Mouse (Mus musculus): ENCODE results near the gene Myf6.

Gene Myf6

DNA sequence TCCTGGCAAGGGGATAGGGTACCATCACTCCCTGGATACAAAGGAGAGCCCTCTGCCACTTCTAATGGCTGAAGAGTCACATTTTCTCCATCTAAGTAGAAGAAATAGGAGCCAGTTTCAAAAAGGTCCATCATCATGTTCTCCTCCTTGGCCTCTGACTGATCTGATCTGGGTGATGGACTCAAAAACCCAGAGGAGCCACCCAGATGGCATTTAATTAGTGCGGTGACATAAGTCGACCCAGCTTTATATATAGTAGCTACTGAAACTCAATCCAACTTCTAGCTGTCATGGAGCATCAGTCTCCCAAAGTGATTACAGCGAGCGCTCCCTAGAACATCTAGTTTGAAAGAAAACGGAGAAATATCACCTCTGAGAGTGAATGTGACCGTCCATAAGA, at the start of gene Myf6:
Myf6 (minus strand) TSS at position 170 of the 400 bp plus-strand sequence.
- DNase-seq (ENCODE audit: low spot score in 2 of 2) = no peak

DNA sequence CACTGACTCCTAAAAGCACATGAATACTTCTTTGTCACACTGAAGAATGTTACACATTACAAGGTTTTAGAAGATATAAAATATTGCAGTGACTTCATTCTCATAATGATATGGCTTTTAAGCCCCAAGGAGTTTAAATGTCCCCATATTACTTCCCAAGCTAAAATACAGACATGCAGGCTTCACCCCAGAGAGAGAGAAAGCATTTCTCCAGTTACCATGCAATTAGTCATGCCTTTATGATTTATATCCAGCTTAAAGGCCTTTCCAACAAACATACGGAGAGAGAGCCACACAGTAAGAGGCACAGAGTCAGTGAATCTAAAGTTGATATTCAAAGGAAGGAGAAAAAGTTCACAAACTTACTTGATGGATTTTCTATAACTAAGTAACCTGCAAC, 48.5 kb upstream of the Myf6 start:
- DNase-seq (ENCODE audit: low spot score in 2 of 2) = no peak

DNA sequence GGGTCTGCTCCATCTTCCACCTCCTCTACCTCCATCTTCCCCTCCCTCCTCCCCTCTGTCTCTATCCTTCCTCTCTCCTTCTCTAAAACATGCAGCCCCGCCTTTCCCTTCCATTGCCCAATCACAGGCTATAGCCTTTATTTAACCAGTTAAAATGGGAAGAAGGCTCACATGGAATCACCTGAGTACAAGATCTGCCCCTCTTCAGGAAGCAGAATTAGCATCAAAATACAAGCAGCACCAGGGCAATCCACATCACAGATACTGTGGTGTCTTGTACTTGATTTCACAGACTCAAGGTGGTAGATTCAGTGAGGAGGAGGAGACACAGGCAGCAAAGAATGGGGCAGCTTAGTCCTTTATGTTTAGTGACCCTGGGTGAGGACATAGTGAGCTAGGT, 34.2 kb upstream of the Myf6 start:
- DNase-seq (ENCODE audit: low spot score in 2 of 2) = no peak

DNA sequence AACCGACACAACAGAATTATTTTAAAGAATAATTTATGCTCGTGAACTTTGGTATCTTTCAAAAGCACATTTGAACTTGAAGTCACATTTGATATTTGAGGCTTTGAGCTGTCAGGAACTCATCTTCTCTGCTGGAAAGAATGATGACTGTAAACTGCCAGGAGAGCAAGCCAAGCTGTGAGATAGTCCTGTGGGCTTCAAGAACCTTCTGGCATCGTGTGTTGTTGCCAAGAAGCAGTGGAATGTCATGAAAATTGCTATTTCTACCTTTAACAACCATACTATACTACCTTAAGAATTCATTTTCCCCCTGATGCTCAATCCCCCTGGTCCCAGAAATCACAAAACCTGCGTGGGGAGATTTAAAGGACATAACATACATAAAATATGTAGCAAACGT, 24.7 kb upstream of the Myf6 start:
- DNase-seq (ENCODE audit: low spot score in 2 of 2) = no peak

DNA sequence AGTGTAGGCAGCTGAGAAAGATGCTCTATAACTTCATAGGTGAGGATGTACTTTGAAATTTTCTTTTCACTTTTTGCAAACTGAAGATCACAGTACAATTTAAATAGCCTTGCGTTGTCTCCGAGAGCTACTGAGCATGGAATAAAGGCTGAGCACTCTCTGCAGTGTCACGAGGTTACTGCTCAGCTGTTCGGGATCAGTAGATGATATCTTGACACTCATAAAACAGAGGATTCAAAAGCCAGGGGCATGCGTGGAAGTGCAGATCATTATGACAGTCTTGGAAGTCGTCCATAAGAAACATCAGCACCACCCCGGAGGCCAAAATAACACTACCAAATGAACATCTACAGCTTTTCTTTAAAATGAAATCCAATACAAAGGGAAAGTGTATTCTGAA, 22.1 kb upstream of the Myf6 start:
- DNase-seq (ENCODE audit: low spot score in 2 of 2) = no peak

DNA sequence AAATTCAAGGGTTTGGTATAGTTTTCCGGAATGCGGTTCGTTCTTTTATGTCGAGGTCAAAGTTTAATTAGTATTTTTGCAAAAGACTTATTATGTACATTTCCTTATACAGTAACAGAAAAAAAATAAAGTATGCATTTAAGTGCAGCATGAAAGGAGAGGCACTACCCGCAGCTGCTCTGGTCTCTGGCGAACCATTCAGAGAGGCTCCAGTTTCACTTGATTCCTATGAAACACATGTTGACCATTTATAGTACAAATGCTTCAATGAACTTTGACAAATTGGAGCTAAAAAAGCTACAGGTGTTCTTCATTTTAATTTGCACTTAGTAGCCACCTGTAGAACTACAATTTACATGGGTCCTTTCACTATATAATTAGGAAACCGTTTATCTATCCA, 20.2 kb upstream of the Myf6 start:
- no peak for DNase-seq (ENCODE audit: low spot score in 2 of 2)

DNA sequence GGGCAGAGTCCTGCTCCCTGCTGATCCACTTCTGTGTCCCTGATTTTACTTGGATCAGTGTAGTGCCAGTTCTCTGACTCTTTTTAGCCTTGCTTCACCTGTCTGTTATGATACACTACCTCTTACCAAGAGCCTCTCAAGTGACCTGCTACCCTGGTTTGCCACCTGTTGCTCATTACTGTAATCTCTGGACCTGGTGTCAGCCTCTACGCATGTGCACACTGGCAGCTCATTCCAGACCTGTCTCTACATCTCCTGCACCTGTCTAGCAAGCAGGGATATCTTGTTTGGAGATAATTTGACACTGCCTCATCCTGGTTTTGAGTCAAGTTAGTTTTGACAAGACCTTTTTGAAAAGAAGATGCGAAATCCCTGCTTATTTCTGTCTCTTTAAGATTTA, 11.9 kb upstream of the Myf6 start:
- DNase-seq (ENCODE audit: low spot score in 2 of 2) = no peak

DNA sequence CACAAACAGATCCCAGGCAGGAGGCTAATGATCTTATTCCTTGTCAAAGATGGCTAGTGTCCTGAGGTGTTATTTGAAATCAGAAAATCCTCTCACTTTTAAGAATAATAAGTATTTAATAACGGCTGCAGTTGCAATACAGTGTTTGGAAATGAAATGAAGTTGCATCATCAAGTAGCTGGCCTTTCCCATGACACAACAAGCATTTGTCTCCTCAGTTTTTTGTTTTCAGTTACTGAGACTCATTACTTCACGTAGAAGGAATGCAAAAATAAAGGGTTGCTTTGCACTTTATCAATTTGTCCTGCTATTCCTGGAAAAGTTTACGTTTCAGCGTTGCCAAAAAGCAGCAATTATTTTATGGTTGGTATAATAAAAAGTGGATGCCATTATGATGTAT, 8.9 kb upstream of the Myf6 start:
- no peak for DNase-seq (ENCODE audit: low spot score in 2 of 2)

DNA sequence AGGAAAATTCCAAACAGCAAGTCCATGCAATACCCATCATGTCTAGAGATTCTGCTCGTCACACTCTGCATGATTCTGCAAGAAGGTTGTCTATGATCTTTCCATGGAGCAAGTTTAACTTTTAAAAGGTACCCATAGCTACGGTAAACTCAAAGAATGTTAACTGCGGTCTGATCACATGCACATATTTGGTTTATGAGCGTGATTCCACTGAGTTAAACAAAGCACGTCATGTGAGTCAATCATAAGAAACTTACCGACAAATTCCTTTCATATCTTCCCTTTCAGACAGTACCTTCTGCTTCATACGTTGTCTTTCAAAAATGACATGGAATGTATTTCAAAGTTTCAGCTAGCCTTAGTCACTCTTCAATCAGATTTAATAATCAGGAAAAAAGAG, 7.7 kb upstream of the Myf6 start:
- no peak for DNase-seq (ENCODE audit: low spot score in 2 of 2)

DNA sequence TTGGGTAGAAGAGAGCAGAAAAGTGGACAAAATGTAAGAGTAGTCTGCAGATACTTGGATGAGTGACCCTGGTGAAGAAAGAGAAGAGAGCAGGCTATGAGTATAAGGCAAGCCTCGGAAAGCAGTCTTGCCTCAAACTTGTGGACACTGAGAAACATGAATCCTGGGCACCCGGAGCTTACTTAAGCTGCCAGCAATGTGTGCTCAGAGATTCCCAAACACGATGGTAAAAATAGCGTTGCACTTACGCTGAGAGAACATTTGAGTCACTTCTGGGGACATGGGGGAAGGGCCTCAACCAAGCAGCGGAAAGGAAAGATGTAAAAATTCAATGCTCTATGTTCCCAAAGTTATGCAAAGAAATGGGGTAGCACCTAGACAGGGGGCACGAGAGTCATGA, 5.1 kb upstream of the Myf6 start:
- no peak for DNase-seq (ENCODE audit: low spot score in 2 of 2)

DNA sequence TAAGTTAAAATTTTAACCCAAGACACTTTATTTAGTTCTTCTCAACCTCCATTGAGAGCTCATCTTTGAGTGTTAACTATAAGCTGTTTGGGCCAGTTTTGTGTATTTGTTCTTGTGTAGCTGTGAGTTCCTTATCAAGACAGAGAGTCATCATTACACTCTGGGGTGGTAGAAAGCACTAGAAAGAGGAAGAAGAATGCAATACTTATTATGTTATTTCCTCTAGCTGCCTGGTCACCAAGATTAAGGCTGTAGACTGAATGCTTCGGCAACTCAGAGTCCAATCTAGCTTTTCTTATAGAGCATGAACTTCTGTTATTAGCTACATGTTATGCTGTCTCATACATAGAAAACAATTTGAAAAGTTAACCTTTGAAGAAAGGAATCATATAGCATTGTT, 1.9 kb upstream of the Myf6 start:
- DNase-seq (ENCODE audit: low spot score in 2 of 2) = no peak

DNA sequence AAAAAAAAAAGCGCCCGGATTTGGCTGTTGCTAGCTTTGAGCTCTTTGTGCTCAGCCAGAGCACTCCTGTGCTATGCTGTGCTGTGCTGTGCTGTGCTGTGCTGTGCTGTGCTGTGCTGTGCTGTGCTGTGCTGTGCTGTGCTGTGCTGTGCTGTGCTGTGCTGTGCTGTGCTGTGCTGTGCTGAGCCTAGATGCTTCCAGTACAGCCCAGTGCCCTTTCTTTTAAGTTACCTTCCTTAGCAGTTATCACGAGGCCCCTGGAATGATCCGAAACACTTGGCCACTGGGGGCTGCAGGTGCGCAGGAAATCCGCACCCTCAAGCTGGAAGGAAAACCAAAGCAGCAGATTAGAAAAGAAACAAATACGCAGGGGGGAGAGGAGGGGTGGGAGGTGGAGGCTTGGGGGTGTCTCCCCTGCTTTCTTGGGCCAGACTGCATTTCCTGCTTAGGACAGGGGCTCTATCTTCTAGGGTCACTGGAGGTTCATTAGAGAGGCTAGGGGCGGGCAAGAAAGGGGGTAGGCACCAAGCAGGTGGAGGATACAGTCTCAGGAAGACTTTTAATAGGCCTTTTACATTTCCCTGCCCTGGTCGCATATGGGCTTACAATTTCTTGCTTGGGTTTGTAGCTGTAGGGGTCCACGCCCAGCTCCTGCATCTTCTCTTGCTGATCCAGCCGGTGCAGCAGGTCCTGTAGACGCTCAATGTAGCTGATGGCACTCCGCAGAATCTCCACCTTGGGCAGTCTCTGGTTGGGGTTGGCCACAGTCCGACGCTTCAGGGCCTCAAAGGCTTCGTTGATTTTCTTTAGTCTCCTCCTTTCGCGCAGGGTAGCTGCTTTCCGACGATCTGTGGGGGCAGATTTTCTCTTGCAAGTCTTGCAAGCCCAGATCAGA, 710 bp downstream of the Myf6 start:
- DNase-seq (ENCODE audit: low spot score in 2 of 2) = no peak

DNA sequence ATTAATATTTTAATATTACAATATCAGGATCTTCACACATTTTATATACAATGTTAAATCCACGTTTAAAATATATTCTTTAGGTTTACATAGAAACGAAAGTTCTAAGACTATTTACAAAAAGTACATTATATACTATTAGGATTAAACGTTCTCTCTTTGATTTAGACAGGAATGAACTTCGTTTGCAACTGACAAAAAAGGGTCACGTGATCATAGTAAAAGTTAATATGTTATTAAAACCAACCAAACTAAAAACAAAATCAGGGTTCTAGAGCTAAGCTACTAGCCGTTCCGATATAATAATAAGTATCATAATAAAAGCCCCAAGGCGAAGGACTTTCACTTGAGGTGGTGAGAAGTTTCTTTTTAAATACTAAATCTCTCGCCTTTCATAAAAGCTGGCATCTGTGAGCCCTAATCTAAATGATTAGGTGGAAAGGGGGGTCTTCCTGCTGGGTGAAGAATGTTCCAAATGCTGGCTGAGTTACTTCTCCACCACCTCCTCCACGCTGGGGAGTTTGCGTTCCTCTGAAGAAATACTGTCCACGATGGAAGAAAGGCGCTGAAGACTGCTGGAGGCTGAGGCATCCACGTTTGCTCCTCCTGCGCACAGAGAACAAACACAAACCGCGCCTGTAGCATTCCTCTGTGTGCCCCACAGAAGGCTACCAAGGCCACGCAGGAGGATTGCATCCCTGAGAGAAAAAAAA, 1.5 kb downstream of the Myf6 start:
- no peak for DNase-seq (ENCODE audit: low spot score in 2 of 2)

DNA sequence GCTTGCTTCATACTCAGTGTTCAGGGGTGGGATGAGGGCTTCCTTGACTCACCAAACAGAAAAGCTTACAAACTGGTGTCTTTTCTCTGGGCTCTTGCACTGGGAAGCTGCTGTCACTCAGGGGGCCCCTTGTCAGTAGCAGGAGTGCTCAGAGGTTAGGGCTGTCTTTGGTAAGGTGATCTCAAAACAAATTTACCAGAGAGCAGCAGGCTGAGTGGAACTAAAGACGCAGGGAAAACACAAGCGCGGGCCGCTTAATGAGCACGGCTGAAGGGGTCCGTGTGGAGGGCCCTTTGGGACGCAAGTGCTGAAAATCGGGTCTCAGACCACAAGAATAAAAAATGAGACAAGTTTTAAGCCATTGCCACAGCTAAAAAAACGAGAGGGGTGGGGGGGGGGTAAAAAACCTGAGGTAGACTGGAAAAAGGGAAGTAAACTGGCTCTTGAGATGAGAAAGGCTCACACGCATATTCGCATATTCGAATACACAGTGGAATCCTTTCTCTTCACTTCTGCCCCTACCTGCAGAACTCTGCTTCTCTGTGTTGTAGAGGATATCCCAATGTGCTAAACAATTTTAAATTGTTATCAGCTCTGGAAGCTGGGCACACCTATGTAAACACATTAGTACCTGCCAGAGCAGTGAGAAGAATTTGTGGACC, 5.8 kb downstream of the Myf6 start:
- no peak for DNase-seq (ENCODE audit: low spot score in 2 of 2)

DNA sequence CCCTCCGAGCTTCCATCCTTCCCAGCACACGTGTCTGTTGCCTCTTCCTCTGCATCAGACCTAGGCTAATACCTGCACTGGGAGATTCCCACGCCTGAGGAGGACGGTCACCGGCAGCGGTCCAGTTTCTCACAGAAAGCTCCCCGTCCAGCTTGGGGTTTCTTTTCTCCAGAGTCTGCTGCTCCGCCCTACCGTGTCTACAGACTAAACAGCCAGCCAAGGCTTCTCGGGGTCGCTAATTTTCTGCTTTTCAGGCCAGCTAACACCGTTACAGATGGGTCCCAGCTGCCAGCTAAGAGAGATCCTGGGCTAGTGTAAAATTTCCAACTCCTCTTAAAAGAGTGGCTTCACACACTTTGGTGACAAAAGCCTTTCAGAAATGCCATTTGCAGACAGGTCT, 7.8 kb downstream of the Myf6 start:
- DNase-seq (ENCODE audit: low spot score in 2 of 2) = no peak

DNA sequence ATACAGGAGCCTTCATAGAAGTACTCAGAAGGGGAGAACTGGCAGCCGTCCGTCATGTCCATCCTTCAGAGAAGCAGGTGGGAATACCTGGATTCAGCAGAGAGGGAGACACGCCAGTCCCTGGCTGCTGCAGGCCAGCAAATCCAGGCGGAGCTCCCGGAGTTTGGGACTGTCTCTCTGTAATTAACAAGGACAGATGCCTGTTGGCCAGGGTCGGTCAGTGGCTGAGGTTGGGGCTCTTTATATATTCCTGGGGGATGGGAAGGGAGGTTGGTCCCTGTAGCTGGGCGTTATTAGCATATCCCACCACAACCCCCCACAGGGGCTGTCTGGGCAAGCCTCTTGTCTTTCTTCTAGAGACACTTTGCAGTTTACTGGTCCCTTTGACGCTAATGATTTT, 8.7 kb downstream of the Myf6 start, which contains the start of gene Myf5:
Myf5 (minus strand) TSS at position 265 of the 400 bp plus-strand sequence.
- no peak for DNase-seq (ENCODE audit: low spot score in 2 of 2)

DNA sequence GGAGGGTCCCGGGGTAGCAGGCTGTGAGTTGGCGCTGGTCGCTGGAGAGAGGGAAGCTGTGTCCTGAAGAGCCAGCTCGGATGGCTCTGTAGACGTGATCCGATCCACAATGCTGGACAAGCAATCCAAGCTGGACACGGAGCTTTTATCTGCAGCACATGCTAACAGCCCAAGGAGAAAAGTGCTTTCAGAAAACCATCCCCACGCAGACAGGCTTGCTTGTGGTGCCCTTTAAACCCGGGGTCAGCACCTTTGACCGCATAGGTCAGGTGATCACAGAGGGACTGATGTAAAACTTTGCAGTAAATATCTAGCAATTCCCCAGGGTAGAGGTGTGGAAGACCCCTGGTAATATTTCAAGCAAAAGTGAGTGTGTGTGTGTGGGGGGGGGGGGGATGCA, 10.5 kb downstream of the Myf6 start:
- DNase-seq (ENCODE audit: low spot score in 2 of 2) = no peak

DNA sequence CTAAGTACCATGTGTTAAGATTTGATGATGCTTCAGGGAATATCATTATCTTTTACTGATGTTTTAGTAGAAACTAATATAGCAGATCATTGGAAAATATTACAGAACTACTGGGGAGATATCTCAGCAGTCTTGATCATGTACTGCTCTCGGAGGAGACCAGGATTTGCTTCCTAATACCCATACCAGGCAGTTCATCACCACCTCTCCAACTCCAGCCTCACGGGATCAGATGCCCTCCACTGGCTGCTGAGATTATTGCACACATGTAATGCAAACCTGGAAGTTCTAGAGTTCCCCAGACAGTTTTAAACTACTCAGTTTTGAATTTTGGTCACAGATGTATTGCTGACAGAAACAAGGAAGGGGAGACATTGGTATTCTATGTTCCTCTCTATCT, 21.0 kb downstream of the Myf6 start:
- DNase-seq (ENCODE audit: low spot score in 2 of 2) = no peak

DNA sequence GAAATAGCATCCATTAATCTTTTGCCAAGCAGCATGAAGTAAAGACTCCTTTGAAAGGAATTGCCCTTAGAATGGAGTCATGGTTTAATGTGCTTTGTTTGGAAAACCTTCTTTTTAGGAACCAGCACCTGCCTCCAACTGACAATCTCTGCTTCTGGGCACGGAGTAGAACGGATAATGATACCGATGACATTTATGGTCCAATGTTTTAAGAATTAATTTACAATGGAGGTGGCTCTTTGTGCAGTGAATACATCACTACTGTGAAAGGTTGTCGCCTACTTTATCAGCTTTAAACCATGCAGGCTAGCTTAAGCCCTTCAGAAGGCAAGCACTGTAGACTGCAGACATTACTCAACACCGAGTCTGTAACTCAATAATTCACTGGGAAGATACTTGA, 22.8 kb downstream of the Myf6 start:
- DNase-seq (ENCODE audit: low spot score in 2 of 2) = no peak

DNA sequence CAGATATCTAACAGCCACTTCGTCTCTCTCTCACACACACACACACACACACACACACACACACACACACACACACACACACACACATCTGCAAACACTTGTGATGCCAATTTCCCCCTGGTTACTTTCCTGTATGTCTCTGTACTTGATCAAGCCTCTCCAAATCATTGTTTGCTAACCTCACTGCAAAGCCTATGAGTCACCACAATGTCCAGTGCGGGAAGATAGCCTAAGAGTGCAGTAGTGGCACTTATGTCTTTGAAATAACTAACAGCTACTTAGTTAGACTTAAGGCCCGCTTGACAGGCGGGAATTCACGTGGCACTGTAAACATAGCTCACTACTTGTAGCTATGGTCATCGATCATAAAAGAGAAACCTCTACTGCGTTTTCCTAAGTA, 26.7 kb downstream of the Myf6 start:
- DNase-seq (ENCODE audit: low spot score in 2 of 2) = no peak

DNA sequence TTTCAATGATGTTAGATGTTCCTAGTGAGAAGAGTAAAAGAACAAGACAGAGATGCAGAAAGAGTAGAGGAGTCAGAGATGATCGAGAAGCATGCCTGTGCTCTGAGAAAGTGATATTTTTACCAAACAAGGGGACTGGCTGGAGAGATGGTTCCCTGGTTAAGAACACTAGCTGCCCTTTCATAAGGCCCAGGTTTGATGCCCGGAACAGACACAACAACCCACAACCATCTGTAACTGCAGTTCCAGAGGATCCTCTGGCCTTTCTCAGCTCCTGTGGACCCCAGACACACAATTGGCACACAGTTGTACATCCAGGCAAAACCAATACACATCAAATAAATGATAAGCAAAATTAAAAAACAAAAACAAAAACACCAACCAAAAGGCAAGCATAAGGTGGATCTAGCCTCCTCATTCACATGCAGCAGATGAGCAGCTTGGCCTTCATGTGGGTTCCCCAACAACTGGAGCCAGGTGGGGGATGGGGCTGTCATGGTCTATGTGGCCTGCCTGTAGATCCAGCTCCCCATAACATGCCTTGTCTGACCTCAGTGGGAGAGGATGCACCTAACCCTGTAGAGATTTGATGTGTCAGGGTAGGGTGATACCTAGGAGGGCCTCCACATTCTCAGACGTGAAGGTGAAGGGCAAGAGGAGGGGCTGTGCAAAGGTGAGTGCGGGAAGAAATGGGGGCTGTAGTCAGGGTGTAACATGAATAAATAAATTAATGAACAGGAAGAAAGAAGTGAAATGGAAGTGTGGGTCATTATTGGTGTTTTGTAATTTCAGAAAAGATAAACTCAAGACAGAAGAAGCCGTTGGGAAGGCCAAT, 44.8 kb downstream of the Myf6 start:
- no peak for DNase-seq (ENCODE audit: low spot score in 2 of 2)
